In the genomic region with DNA sequence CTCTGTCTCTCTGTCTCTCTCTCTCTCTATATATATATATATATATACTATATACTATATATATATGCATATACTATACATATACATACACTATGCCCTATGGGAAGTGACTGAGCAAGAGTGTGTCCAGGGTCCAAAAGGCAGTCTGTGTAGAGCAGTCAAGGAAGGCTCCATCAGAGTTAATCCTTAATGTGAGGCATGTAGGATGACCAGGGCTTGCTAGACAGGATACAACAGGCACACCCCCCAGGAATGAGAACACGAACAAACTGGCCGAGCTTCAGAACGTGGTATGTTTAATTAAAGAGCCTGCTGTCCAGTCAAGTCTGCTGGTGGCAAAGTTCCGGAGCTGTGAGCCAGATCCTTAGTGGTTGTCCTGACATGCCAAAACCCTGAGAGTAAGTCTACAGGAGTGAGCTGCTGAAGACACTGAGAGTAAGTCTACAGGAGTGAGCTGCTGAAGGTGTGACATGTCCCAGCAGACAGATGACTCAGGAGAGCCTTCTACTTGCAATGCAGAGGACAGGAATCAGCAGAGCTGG, we compare ENCODE assay signal across 20 mouse cellular contexts. TPM values are rescaled to one million over a fixed set of nuclear protein-coding genes. Genes with fewer than 3 reads are reported as not detected.
DNase-seq lines count a peak whose midpoint lies in the region; ATAC-seq and TF ChIP-seq lines count a peak whose summit lies in the region.
"Had no signal": no experiment of that assay in that cellular context is flagged by ENCODE, and none has a peak within 500 bp of the region (broad histone marks: within the 10 kb centered on the region; RNA-seq: fewer than 3 reads in every experiment).

No protein-coding gene starts in this region.

- no peaks in the 10 kb centered on the region for H3K27me3 ChIP-seq in kidney, embryonic 16.5 days (ENCODE audit: insufficient read depth, low read length)
- no peaks in the 10 kb centered on the region for H3K27me3 ChIP-seq in kidney, embryonic 14.5 days (ENCODE audit: control insufficient read depth, insufficient read depth, low read length)
- no peaks in the 10 kb centered on the region for H3K27me3 ChIP-seq in Patski
- H3K27me3 ChIP-seq: CH12.LX; embryonic facial prominence, embryonic 13.5 days; forebrain, embryonic 13.5 days; heart, embryonic 13.5 days; hindbrain, embryonic 13.5 days had no signal

- H3K36me3 ChIP-seq in kidney, embryonic 16.5 days (ENCODE audit: insufficient read depth, low read length): peaks cover 52% of the 10 kb centered on the region
- H3K36me3 ChIP-seq in kidney, embryonic 14.5 days (ENCODE audit: control insufficient read depth, insufficient read depth, low read length): peaks cover 75% of the 10 kb centered on the region

- in situ Hi-C loops in Patski (cut with MboI; ENCODE audit: low pct_unique_long_range_greater_than_20kb): no loop called here

- peak; percentile 66 for ATAC-seq in kidney, embryonic 16.5 days (ENCODE audit: low FRiP score, low TSS enrichment)
- no peak for ATAC-seq in kidney, embryonic 14.5 days (ENCODE audit: low FRiP score, low TSS enrichment)
- peak; percentile 24 for ATAC-seq in Patski
- ATAC-seq: forebrain, embryonic 13.5 days; forebrain, postnatal 0 days; hindbrain, postnatal 0 days had no signal

- TF ChIP-seq CTCF in Patski (IDR thresholded peaks at IDR 0.05): no peak

- no peaks in the 10 kb centered on the region for H3K4me1 ChIP-seq in kidney, embryonic 16.5 days (ENCODE audit: insufficient read depth, low read length)
- no peaks in the 10 kb centered on the region for H3K4me1 ChIP-seq in kidney, embryonic 14.5 days (ENCODE audit: control insufficient read depth, insufficient read depth, low read length)
- H3K4me1 ChIP-seq: embryonic facial prominence, embryonic 13.5 days; forebrain, embryonic 13.5 days; heart, embryonic 13.5 days; hindbrain, embryonic 13.5 days had no signal

- WGBS in kidney, embryonic 16.5 days: 91% methylated on average over 4 of the region's 4 CpGs
- WGBS in kidney, embryonic 14.5 days: 86% methylated on average over 4 of the region's 4 CpGs

- no peaks in the 10 kb centered on the region for H3K9me3 ChIP-seq in kidney, embryonic 16.5 days (ENCODE audit: low read length)
- no peaks in the 10 kb centered on the region for H3K9me3 ChIP-seq in kidney, embryonic 14.5 days (ENCODE audit: control insufficient read depth, low read length)
- H3K9me3 ChIP-seq: embryonic facial prominence, embryonic 13.5 days; forebrain, embryonic 13.5 days; heart, embryonic 13.5 days; hindbrain, embryonic 13.5 days had no signal

- CTCF ChIA-PET in Patski (lab: Charles Lee): interaction anchor here (0.5 to 4.5 kb wide), 10 partner anchors 10 to 336 kb away, joined by 3 to 20 read pairs (median 4); no protein-coding TSS in a partner anchor

- DNase-seq in cerebellum, postnatal 25 days: peak; percentile 16 to 28
- no peak for DNase-seq in cerebellum, adult 11 months
- peak; percentile 77 for DNase-seq in Patski (ENCODE audit: low read depth, low spot score)
- peak; percentile 63 for DNase-seq in fat pad, adult 2 months (ENCODE audit: extremely low read depth, low read depth, low spot score)
- no peak for DNase-seq in left cerebral cortex, adult 9 months (ENCODE audit: low spot score in 2 of 2)
- DNase-seq: adrenal gland, adult 2 months; adrenal gland, postnatal 25 days; cerebellum, adult 9-11 months; forebrain, postnatal 0 days; gastrocnemius, postnatal 14 days; heart, postnatal 4 days; kidney, adult 18-20 months had no signal

- H3K9ac ChIP-seq in kidney, embryonic 16.5 days (replicated peaks; ENCODE audit: low read length): no peak overlapping the region
- no peak overlapping the region for H3K9ac ChIP-seq in kidney, embryonic 14.5 days (ENCODE audit: low read depth, low read length)
- H3K9ac ChIP-seq: embryonic facial prominence, embryonic 13.5 days; forebrain, embryonic 13.5 days; forebrain, postnatal 0 days; heart, embryonic 13.5 days; hindbrain, embryonic 13.5 days had no signal

- H3K4me2 ChIP-seq in kidney, embryonic 16.5 days (replicated peaks; ENCODE audit: low read depth, low read length): no peak overlapping the region
- no peak overlapping the region for H3K4me2 ChIP-seq in kidney, embryonic 14.5 days (replicated peaks; ENCODE audit: low read depth, low read length)
- H3K4me2 ChIP-seq: embryonic facial prominence, embryonic 13.5 days; forebrain, embryonic 13.5 days; heart, embryonic 13.5 days; hindbrain, embryonic 13.5 days had no signal

- H3K27ac ChIP-seq in kidney, embryonic 16.5 days (ENCODE audit: low read length): no peak overlapping the region
- H3K27ac ChIP-seq in kidney, embryonic 14.5 days (ENCODE audit: low read depth, low read length): no peak overlapping the region
- H3K27ac ChIP-seq: embryonic facial prominence, embryonic 13.5 days; forebrain, embryonic 13.5 days; heart, embryonic 13.5 days; hindbrain, embryonic 13.5 days; hindbrain, postnatal 0 days had no signal

- no peak overlapping the region for H3K4me3 ChIP-seq in kidney, embryonic 16.5 days (ENCODE audit: low read length)
- H3K4me3 ChIP-seq in kidney, embryonic 14.5 days (ENCODE audit: low read length): no peak overlapping the region
- H3K4me3 ChIP-seq: embryonic facial prominence, embryonic 13.5 days; forebrain, embryonic 13.5 days; heart, embryonic 13.5 days; hindbrain, embryonic 13.5 days had no signal

- POLR2A ChIA-PET in Patski (lab: Charles Lee): interaction anchor here (0.6 to 1.2 kb wide), 2 partner anchors 14 to 19 kb away, joined by 3 to 4 read pairs; no protein-coding TSS in a partner anchor

RNA-seq across cellular contexts. Expression of a gene that starts 18.6 kb away (rescaled TPM):
- polyA plus RNA-seq in kidney, embryonic 16.5 days (2015; fragmentation: Nextera tagmentation; extraction: Ambion mirVana): 7.0 and 7.7 TPM in 2 replicates
- polyA plus RNA-seq in kidney, embryonic 14.5 days (2014; fragmentation: Nextera tagmentation; extraction: Ambion mirVana): 3.2 and 5.5 TPM in 2 replicates
- 12.6 TPM for polyA plus RNA-seq in Patski (2021)

RNA-seq across cellular contexts. Expression of a gene that starts 28.9 kb away (rescaled TPM):
- 17.8 and 21.2 TPM in 2 replicates for polyA plus RNA-seq in kidney, embryonic 16.5 days (2015; fragmentation: Nextera tagmentation; extraction: Ambion mirVana)
- 14.5 and 24.2 TPM in 2 replicates for polyA plus RNA-seq in kidney, embryonic 14.5 days (2014; fragmentation: Nextera tagmentation; extraction: Ambion mirVana)
- 29.6 TPM for polyA plus RNA-seq in Patski (2021)

Comparison
In these comparisons a context has a peak if more than half of its experiments do, and no peak if none do; other contexts are left out.
1. DNase-seq: peak in cerebellum, postnatal 25 days (2 of 2), Patski (single experiment) and fat pad, adult 2 months (single experiment); none in cerebellum, adult 11 months (single experiment) and left cerebral cortex, adult 9 months (0 of 2).